Mouse (Mus musculus): ENCODE measurements around the gene Dsp. TPM values are rescaled to one million over a fixed set of nuclear protein-coding genes. Genes with fewer than 3 reads are reported as not detected.

The Dsp gene
- polyA plus RNA-seq, 1 experiment = 10.6 TPM

- no peak overlapping the region for H3K4me3 ChIP-seq (ENCODE audit: control insufficient read depth, insufficient read depth, low read length)
- H3K27ac ChIP-seq (ENCODE audit: control insufficient read depth, insufficient read depth, low read length) = no peak overlapping the region
Observed at GRCm38 (mm10) chr13:38162668-38163067, 11.6 kb downstream of the Dsp start.

GRCm38 (mm10) chr13:38164932-38165331 lies 13.8 kb downstream of the Dsp start:
- H3K27ac ChIP-seq (ENCODE audit: control insufficient read depth, insufficient read depth, low read length) = no peak overlapping the region
- no peak for DNase-seq
- no peaks in the 10 kb centered on the region for H3K36me3 ChIP-seq (ENCODE audit: control insufficient read depth, insufficient read depth, low read length)
- 83% methylated on average over 11 of the region's 11 CpGs for WGBS
- no peak for TF ChIP-seq POLR2A (IDR thresholded peaks at IDR 0.05; ENCODE audit: control insufficient read depth, extremely low read depth, insufficient read depth, low read length, poor library complexity)
- no peak for TF ChIP-seq CTCF (IDR thresholded peaks at IDR 0.05; ENCODE audit: borderline replicate concordance, control insufficient read depth, extremely low read depth, insufficient read depth, low read length, poor library complexity)
- no peak overlapping the region for H3K4me3 ChIP-seq (ENCODE audit: control insufficient read depth, insufficient read depth, low read length)
- no peaks in the 10 kb centered on the region for H3K4me1 ChIP-seq (replicated peaks; ENCODE audit: control insufficient read depth, insufficient read depth, low read length)
- H3K27me3 ChIP-seq (ENCODE audit: control insufficient read depth, insufficient read depth, low read length) = no peaks in the 10 kb centered on the region

More at GRCm38 (mm10) chr13:38162668-38163067, 11.6 kb downstream of the Dsp start:
- DNase-seq = no peak
- 58% methylated on average over 11 of the region's 11 CpGs for WGBS
- H3K36me3 ChIP-seq (ENCODE audit: control insufficient read depth, insufficient read depth, low read length) = no peaks in the 10 kb centered on the region
- H3K27me3 ChIP-seq (ENCODE audit: control insufficient read depth, insufficient read depth, low read length) = no peaks in the 10 kb centered on the region
- H3K4me1 ChIP-seq (replicated peaks; ENCODE audit: control insufficient read depth, insufficient read depth, low read length) = peaks cover 3% of the 10 kb centered on the region
- TF ChIP-seq CTCF (IDR thresholded peaks at IDR 0.05; ENCODE audit: borderline replicate concordance, control insufficient read depth, extremely low read depth, insufficient read depth, low read length, poor library complexity) = no peak
- no peak for TF ChIP-seq POLR2A (IDR thresholded peaks at IDR 0.05; ENCODE audit: control insufficient read depth, extremely low read depth, insufficient read depth, low read length, poor library complexity)

GRCm38 (mm10) chr13:38167056-38167455 lies 16.0 kb downstream of the Dsp start:
- Histone ChIP-seq H3K27me3 (ENCODE audit: control insufficient read depth, insufficient read depth, low read length) (no peaks in the 10 kb centered on the region), H3K4me3 (ENCODE audit: control insufficient read depth, insufficient read depth, low read length) (no peak overlapping the region), H3K27ac (ENCODE audit: control insufficient read depth, insufficient read depth, low read length) (no peak overlapping the region), H3K36me3 (ENCODE audit: control insufficient read depth, insufficient read depth, low read length) (no peaks in the 10 kb centered on the region), H3K4me1 (replicated peaks; ENCODE audit: control insufficient read depth, insufficient read depth, low read length) (no peaks in the 10 kb centered on the region)
- DNase-seq = no peak
- 92% methylated on average over 3 of the region's 3 CpGs for WGBS
- TF ChIP-seq POLR2A (IDR thresholded peaks at IDR 0.05; ENCODE audit: control insufficient read depth, extremely low read depth, insufficient read depth, low read length, poor library complexity) (no peak), CTCF (IDR thresholded peaks at IDR 0.05; ENCODE audit: borderline replicate concordance, control insufficient read depth, extremely low read depth, insufficient read depth, low read length, poor library complexity) (no peak)

- no peaks in the 10 kb centered on the region for H3K27me3 ChIP-seq (ENCODE audit: control insufficient read depth, insufficient read depth, low read length)
- DNase-seq = no peak
- no peak for TF ChIP-seq CTCF (IDR thresholded peaks at IDR 0.05; ENCODE audit: borderline replicate concordance, control insufficient read depth, extremely low read depth, insufficient read depth, low read length, poor library complexity)
- no peak overlapping the region for H3K27ac ChIP-seq (ENCODE audit: control insufficient read depth, insufficient read depth, low read length)
- no peaks in the 10 kb centered on the region for H3K36me3 ChIP-seq (ENCODE audit: control insufficient read depth, insufficient read depth, low read length)
- H3K4me1 ChIP-seq (replicated peaks; ENCODE audit: control insufficient read depth, insufficient read depth, low read length) = no peaks in the 10 kb centered on the region
- 79% methylated on average over 4 of the region's 4 CpGs for WGBS
- no peak overlapping the region for H3K4me3 ChIP-seq (ENCODE audit: control insufficient read depth, insufficient read depth, low read length)
Observed at GRCm38 (mm10) chr13:38170707-38171144, 19.6 kb downstream of the Dsp start.

- H3K4me1 ChIP-seq (replicated peaks; ENCODE audit: control insufficient read depth, insufficient read depth, low read length) = no peaks in the 10 kb centered on the region
- H3K36me3 ChIP-seq (ENCODE audit: control insufficient read depth, insufficient read depth, low read length) = no peaks in the 10 kb centered on the region
- DNase-seq = no peak
- H3K27me3 ChIP-seq (ENCODE audit: control insufficient read depth, insufficient read depth, low read length) = no peaks in the 10 kb centered on the region
- WGBS = 92% methylated on average over 10 of the region's 10 CpGs
- no peak overlapping the region for H3K27ac ChIP-seq (ENCODE audit: control insufficient read depth, insufficient read depth, low read length)
- TF ChIP-seq POLR2A (IDR thresholded peaks at IDR 0.05; ENCODE audit: control insufficient read depth, extremely low read depth, insufficient read depth, low read length, poor library complexity) (no peak), CTCF (IDR thresholded peaks at IDR 0.05; ENCODE audit: borderline replicate concordance, control insufficient read depth, extremely low read depth, insufficient read depth, low read length, poor library complexity) (no peak)
- no peak overlapping the region for H3K4me3 ChIP-seq (ENCODE audit: control insufficient read depth, insufficient read depth, low read length)
Observed at GRCm38 (mm10) chr13:38193406-38193805, 42.3 kb downstream of the Dsp start.

- TF ChIP-seq CTCF (IDR thresholded peaks at IDR 0.05; ENCODE audit: borderline replicate concordance, control insufficient read depth, extremely low read depth, insufficient read depth, low read length, poor library complexity) (no peak), POLR2A (IDR thresholded peaks at IDR 0.05; ENCODE audit: control insufficient read depth, extremely low read depth, insufficient read depth, low read length, poor library complexity) (no peak)
- Histone ChIP-seq H3K36me3 (ENCODE audit: control insufficient read depth, insufficient read depth, low read length) (no peaks in the 10 kb centered on the region), H3K4me3 (ENCODE audit: control insufficient read depth, insufficient read depth, low read length) (no peak overlapping the region), H3K4me1 (replicated peaks; ENCODE audit: control insufficient read depth, insufficient read depth, low read length) (no peaks in the 10 kb centered on the region), H3K27ac (ENCODE audit: control insufficient read depth, insufficient read depth, low read length) (no peak overlapping the region), H3K27me3 (ENCODE audit: control insufficient read depth, insufficient read depth, low read length) (no peaks in the 10 kb centered on the region)
- 77% methylated on average over 6 of the region's 6 CpGs for WGBS
- no peak for DNase-seq
Observed at GRCm38 (mm10) chr13:38201413-38201812, 50.3 kb downstream of the Dsp start.

- Histone ChIP-seq H3K27me3 (ENCODE audit: control insufficient read depth, insufficient read depth, low read length) (no peaks in the 10 kb centered on the region), H3K4me3 (ENCODE audit: control insufficient read depth, insufficient read depth, low read length) (no peak overlapping the region), H3K36me3 (ENCODE audit: control insufficient read depth, insufficient read depth, low read length) (no peaks in the 10 kb centered on the region), H3K4me1 (replicated peaks; ENCODE audit: control insufficient read depth, insufficient read depth, low read length) (no peaks in the 10 kb centered on the region), H3K27ac (ENCODE audit: control insufficient read depth, insufficient read depth, low read length) (no peak overlapping the region)
- WGBS = 58% methylated on average over 4 of the region's 4 CpGs
- no peak for DNase-seq
- TF ChIP-seq CTCF (IDR thresholded peaks at IDR 0.05; ENCODE audit: borderline replicate concordance, control insufficient read depth, extremely low read depth, insufficient read depth, low read length, poor library complexity) = no peak
- TF ChIP-seq POLR2A (IDR thresholded peaks at IDR 0.05; ENCODE audit: control insufficient read depth, extremely low read depth, insufficient read depth, low read length, poor library complexity) = no peak
Observed at GRCm38 (mm10) chr13:38204171-38204570, 53.1 kb downstream of the Dsp start.

Data from thymus, adult 2 months (tissue).